Mouse (Mus musculus) ES-E14 (cell line): ENCODE measurements around the gene Chrna7. TPM values are rescaled to one million over a fixed set of nuclear protein-coding genes. Genes with fewer than 3 reads are reported as not detected.

Experiments used
- DNase-seq: peaks from one replicate; pipeline ENCODE4 v3.0.0-alpha.2; 2013; ENCODE audit warnings: low read depth, low spot score
- H3K27ac ChIP-seq: 2 replicates; pipeline ENCODE4 v1.5.1; 2012; ENCODE audit warnings: low read depth, mild to moderate bottlenecking, low read length, moderate library complexity, mixed read lengths; ENCODE audit not compliant: poor library complexity, insufficient read depth, severe bottlenecking
- H3K36me3 ChIP-seq: 2 replicates; pipeline ENCODE4 v1.6.1; 2012; ENCODE audit warnings: mild to moderate bottlenecking, low read length, moderate library complexity, mixed read lengths; ENCODE audit not compliant: control insufficient read depth, poor library complexity, insufficient read depth, severe bottlenecking
- H3K4me1 ChIP-seq, 2 experiments: fragments of 150-350 bp in 1 of 2; sonication (generic) in 1 of 2; 2 replicates each; pipeline ENCODE4 v1.6.1; 2012; ENCODE audit warnings: low read length in 2 of 2, mild to moderate bottlenecking in 1 of 2, mixed read lengths in 1 of 2; ENCODE audit not compliant: control insufficient read depth in 2 of 2, insufficient read depth in 2 of 2, poor library complexity in 1 of 2
- H3K4me3 ChIP-seq, 2 experiments: fragments of 150-350 bp in 1 of 2; sonication (generic) in 1 of 2; 2 replicates each; pipeline ENCODE4 v1.5.1; 2012; ENCODE audit warnings: low read length in 2 of 2, low read depth in 1 of 2, mild to moderate bottlenecking in 1 of 2, mixed read lengths in 1 of 2; ENCODE audit not compliant: insufficient read depth in 1 of 2, poor library complexity in 1 of 2, severe bottlenecking in 1 of 2
- H3K9ac ChIP-seq: 2 replicates; pipeline ENCODE4 v1.6.1; 2012; ENCODE audit warnings: low read depth, mild to moderate bottlenecking, low read length, mixed read lengths; ENCODE audit not compliant: poor library complexity, insufficient read depth, severe bottlenecking
- H3K9me3 ChIP-seq: fragments of 150-350 bp; sonication (generic); 2 replicates; pipeline ENCODE4 v1.6.1; 2012; ENCODE audit warnings: low read depth, mild to moderate bottlenecking, low read length; ENCODE audit not compliant: control insufficient read depth, insufficient read depth
- CHD2 ChIP-seq: IDR thresholded peaks from 2 replicates; pipeline ENCODE4 v1.6.1; 2014; ENCODE audit warnings: mild to moderate bottlenecking, low read depth, low read length, inconsistent platforms
- HCFC1 ChIP-seq: IDR thresholded peaks from 2 replicates; pipeline ENCODE4 v1.6.1; 2012; ENCODE audit warnings: low read length, inconsistent platforms, borderline replicate concordance; ENCODE audit not compliant: insufficient read depth
- MAFK ChIP-seq: IDR thresholded peaks from 2 replicates; pipeline ENCODE4 v1.6.1; 2014; ENCODE audit warnings: mild to moderate bottlenecking, low read depth, low read length, inconsistent platforms; ENCODE audit not compliant: insufficient read depth
- ZC3H11A ChIP-seq: IDR thresholded peaks from 2 replicates; pipeline ENCODE4 v1.6.1; 2012; ENCODE audit warnings: low read depth, mild to moderate bottlenecking, inconsistent platforms, low read length, borderline replicate concordance
- ZNF384 ChIP-seq: IDR thresholded peaks from 2 replicates; pipeline ENCODE4 v1.6.1; 2012; ENCODE audit warnings: low read depth, low read length, inconsistent platforms
- in situ Hi-C, 2 experiments: fragments of 600-800 bp; cut with MboI; formaldehyde crosslinking; loops; one replicate each; pipeline ENCODE4 v1.15.1; 2025; ENCODE audit warnings: low sequenced_read_pairs in 2 of 2, inconsistent platforms in 1 of 2; ENCODE audit not compliant: unreplicated experiment in 2 of 2
- total RNA-seq: library from RNA; depleted of rRNA; stranded (reverse); fragments of 300-350 nt; gene quantifications from 2 replicates; pipeline ENCODE4 v1.2.3, GENCODE M21; 2012; rRNA removed

Gene Chrna7
- total RNA-seq = 12.2 and 21.2 TPM in 2 replicates

- TF ChIP-seq MAFK (no peak), HCFC1 (peak; percentile 45; the same call in 1 of the 2 replicates)
- Histone ChIP-seq H3K9ac (peak within 1 kb of the TSS; percentile 75), H3K9me3 (no peaks in the 10 kb centered on the region), H3K4me1 (peaks cover 0 to 3% of the 10 kb centered on the region in 2 experiments; a peak in 1 of 4 replicates), H3K4me3 (peak within 1 kb of the TSS; percentile 83 to 87), H3K27ac (no peak within 1 kb of the TSS), H3K36me3 (no peaks in the 10 kb centered on the region)
- in situ Hi-C loops = no loop called here
- peak; percentile 58 for DNase-seq
Measured at GRCm38 (mm10) chr7:63212084-63212723, at the start of gene Chrna7. Gene Chrna7 (minus strand): TSS chr7:63212569.

- no peak for DNase-seq
- Histone ChIP-seq H3K4me1 (no peaks in the 10 kb centered on the region), H3K9ac (no peak overlapping the region), H3K9me3 (no peaks in the 10 kb centered on the region), H3K27ac (no peak overlapping the region), H3K36me3 (no peaks in the 10 kb centered on the region), H3K4me3 (no peak overlapping the region)
- in situ Hi-C loops = no loop called here
- TF ChIP-seq ZNF384 = no peak
- no peak for TF ChIP-seq HCFC1
- TF ChIP-seq ZC3H11A = no peak
- TF ChIP-seq MAFK = no peak
- no peak for TF ChIP-seq CHD2
Measured at GRCm38 (mm10) chr7:63249404-63249803, 37.0 kb upstream of the Chrna7 start.

- Histone ChIP-seq H3K27ac (no peak overlapping the region), H3K36me3 (no peaks in the 10 kb centered on the region), H3K9me3 (no peaks in the 10 kb centered on the region), H3K4me1 (no peaks in the 10 kb centered on the region), H3K9ac (no peak overlapping the region), H3K4me3 (no peak overlapping the region)
- DNase-seq = no peak
- TF ChIP-seq MAFK (no peak), CHD2 (no peak), HCFC1 (no peak), ZNF384 (no peak), ZC3H11A (no peak)
- in situ Hi-C loops = no loop called here
Measured at GRCm38 (mm10) chr7:63237852-63238516, 25.6 kb upstream of the Chrna7 start.

GRCm38 (mm10) chr7:63225066-63225780 lies 12.9 kb upstream of the Chrna7 start:
- in situ Hi-C loops = no loop called here
- H3K4me1 ChIP-seq = peaks cover 2 to 3% of the 10 kb centered on the region in 2 experiments; a peak in 2 of 4 replicates
- TF ChIP-seq MAFK (no peak), ZC3H11A (no peak), ZNF384 (no peak), CHD2 (no peak), HCFC1 (no peak)
- DNase-seq = no peak
- no peak overlapping the region for H3K4me3 ChIP-seq
- no peak overlapping the region for H3K9ac ChIP-seq
- H3K36me3 ChIP-seq = no peaks in the 10 kb centered on the region
- no peak overlapping the region for H3K27ac ChIP-seq
- no peaks in the 10 kb centered on the region for H3K9me3 ChIP-seq
